Mouse (Mus musculus): ENCODE data around the gene Itgb4.

Gene Itgb4

GRCm38 (mm10) chr11:115970006-115970673 is 4.4 kb upstream of the Itgb4 start:
- no peak for DNase-seq (ENCODE audit: low spot score)

- DNase-seq (ENCODE audit: low spot score) = no peak
Observed at GRCm38 (mm10) chr11:115971016-115971415, 3.5 kb upstream of the Itgb4 start.

GRCm38 (mm10) chr11:115975083-115975420 is 543 bp downstream of the Itgb4 start:
- DNase-seq (ENCODE audit: low spot score) = no peak

DNA sequence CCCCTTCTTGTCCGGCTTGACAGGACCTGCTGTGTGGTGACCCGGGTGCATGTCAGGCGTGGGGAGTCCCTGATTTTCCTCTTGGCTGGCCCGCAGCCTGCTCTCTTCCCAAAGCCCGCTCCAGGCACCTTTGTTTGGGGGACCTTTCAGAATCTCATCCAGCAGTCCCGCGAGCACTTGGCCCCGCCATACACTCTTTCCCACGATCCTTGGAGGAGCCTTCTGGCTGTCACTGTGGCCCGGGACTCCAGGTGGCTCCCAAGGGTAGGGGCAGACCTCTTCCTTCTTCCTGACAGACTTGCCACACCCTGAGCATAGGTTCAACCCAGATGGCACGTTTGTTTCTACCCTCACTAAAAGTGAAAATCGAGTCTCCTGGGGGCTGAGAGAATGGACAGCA is 1.0 kb downstream of the Itgb4 start:
- DNase-seq (ENCODE audit: low spot score) = no peak

- no peak for DNase-seq (ENCODE audit: low spot score)
Observed at GRCm38 (mm10) chr11:115982472-115982871, 8.0 kb downstream of the Itgb4 start.

GRCm38 (mm10) chr11:115983291-115983690 is 8.8 kb downstream of the Itgb4 start:
- DNase-seq (ENCODE audit: low spot score) = no peak

DNA sequence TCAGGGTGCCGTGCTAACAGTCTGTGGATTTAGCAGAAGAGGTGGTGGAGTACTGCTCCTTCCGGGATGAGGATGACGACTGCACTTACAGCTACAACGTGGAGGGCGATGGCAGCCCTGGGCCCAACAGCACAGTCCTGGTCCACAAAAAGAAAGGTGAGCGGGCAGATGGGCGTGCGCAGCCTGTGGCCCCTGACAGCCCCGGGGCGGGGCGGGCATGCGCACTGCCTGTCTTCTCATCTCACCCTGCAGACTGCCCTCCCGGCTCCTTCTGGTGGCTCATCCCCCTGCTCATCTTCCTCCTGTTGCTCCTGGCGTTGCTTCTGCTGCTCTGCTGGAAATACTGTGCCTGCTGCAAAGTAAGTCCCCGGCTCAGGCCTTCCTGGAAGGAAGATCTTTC is 15.2 kb downstream of the Itgb4 start:
- no peak for DNase-seq (ENCODE audit: low spot score)

DNA sequence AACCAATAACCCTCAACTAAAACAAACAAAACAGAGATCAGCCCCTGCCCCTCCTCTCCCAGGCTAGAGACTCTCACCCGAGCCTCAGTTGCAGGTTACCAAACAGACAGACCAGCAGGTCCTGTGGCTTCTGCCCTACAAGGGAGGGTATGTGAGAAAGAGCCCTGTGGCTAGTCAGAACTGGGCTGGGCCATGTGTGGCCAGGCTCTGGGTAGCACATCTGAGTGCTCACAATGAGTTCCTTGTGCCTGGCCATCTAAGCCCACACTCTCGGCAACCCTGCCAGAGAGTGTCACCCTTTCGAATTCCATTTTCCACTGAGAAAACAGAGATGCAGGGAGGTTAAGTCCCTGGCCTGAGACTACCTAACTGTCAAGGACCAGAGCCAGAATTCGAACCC is 17.6 kb downstream of the Itgb4 start:
- DNase-seq (ENCODE audit: low spot score) = no peak

DNA sequence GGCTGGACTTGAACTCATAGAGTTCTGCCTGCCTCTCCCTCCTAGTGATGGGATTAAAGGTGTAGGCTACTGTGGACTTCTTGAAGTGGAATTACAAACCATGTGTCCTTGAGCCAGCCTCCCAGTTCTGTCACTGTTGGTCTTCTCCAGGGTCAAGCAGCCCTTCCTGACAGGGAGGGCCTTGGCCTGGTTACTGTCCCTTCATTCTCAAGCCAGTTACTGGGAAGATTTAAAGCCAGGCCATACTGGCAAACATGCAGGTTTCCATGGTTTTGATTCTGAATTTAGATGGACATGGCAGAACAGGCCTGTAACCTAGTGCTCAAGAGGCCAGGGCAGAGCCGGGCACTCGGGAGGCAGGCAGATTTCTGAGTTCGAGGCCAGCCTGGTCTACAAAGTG is 20.7 kb downstream of the Itgb4 start:
- DNase-seq (ENCODE audit: low spot score) = no peak

GRCm38 (mm10) chr11:115997047-115997446 is 22.5 kb downstream of the Itgb4 start:
- DNase-seq (ENCODE audit: low spot score) = no peak

- DNase-seq (ENCODE audit: low spot score) = no peak
Observed at GRCm38 (mm10) chr11:115997662-115998061, 23.2 kb downstream of the Itgb4 start.

GRCm38 (mm10) chr11:115999027-115999426 is 24.5 kb downstream of the Itgb4 start:
- no peak for DNase-seq (ENCODE audit: low spot score)

DNA sequence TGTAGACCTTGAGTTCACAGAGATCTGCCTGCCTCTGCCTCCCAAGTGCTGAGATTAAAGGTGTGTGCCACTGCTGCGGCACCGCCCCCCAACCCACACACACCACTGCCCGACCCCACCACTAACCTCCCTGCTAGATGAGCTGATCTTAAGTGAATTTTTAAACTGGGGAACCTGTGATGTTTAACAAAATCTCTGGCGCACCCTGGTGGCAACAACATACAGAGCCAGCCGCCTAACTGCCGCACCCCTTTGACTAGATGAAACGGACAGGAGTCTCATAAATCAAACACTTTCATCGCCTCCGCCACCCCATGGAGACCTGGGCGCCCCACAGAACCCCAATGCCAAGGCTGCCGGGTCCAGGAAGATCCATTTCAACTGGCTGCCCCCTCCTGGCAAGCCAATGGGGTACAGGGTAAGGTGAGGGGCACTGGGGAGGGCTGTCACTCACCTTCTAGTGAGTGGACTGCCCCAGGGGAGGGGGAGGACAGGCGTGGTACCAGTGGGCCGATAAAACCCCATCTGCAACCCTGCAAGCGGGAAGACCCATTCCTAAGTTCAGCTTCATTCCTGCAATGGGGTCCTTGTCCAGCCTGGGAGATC is 25.1 kb downstream of the Itgb4 start:
- DNase-seq (ENCODE audit: low spot score) = peak; percentile 47

DNA sequence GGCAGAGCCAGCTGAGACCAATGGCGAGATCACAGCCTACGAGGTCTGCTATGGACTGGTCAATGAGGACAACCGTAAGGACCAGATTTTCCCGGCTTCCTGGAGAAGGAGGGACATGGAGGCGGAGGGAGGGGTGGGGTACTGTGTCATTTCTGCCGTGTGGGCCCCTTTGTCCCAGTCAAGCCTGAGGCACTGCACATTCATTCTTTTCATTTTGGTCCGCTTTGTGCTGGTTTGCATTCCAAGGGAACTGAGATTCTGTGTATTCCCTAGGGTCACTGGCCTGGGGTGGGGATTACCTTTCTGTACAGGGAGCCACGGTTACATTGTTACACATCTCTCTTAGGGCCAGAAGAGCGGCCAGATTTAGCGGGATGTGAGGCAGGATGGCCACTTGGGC is 26.1 kb downstream of the Itgb4 start:
- DNase-seq (ENCODE audit: low spot score) = no peak

- DNase-seq (ENCODE audit: low spot score) = no peak
Observed at GRCm38 (mm10) chr11:116001725-116002124, 27.2 kb downstream of the Itgb4 start.

GRCm38 (mm10) chr11:116002894-116003293 is 28.4 kb downstream of the Itgb4 start:
- DNase-seq (ENCODE audit: low spot score) = no peak

DNA sequence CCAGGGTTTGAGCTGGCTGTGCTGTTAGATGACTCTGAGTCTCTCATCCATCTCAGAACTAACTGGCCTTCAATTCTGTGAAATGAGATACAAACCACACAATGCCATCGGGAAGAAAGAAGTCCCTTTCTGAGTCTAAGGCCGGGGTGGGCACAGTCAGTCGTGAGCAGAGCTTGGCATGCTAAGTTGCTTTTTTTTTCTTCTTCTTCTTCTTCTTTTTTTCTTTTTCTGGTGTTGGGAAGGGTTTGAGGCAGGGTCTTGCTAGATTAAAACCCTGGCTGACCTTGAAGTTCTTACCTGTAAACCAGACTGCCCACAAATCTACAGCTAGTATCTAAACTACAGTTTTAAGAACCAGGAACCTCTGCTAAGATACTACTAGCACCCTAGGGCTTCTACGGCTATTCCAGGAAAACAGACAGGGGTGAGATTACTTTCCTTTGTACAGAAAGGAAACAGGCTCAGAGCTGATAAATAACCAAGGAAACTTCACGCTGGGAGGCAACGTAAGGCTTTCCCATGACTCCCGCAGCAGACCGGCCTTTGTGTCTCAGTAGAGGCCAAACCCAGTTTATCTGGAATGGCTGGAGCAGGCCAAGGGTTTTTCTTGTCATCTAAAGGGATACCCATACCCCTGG is 29.8 kb downstream of the Itgb4 start:
- no peak for DNase-seq (ENCODE audit: low spot score)

DNA sequence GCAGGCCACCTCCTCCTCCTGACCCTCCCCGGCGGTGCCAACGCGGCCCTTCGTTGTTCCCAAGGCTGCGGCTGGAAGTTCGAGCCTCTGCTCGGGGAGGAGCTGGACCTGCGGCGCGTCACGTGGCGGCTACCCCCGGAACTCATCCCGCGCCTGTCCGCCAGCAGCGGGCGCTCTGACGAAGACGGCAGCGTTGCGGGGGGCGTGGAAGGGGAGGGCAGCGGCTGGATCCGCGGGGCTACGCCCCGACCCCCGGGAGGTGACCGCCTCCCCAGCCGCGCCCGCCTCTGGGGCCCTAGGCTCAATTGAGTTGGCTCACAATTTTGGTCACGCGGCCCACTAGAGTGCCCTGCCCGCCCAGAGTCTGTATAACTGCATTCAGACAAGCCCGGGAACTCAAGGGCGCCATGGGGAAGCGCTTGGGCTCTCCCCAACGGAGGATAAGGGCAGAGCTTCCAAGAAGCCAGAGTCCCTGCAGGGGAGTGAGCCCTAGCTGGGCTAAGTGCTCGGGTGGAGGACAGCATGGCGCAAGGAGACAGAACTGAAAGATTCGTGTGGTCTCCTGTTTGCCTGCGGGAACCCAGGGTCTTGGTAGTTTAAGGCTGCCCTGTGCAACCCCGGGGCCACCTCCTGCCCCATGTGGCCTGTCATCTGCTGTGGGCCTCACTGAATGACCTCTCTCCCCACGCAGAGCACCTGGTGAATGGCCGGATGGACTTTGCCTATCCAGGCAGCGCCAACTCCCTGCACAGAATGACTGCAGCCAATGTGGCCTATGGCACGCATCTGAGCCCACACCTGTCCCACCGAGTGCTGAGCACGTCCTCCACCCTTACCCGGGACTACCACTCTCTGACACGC is 30.6 kb downstream of the Itgb4 start:
- DNase-seq (ENCODE audit: low spot score) = peak; percentile 51

DNA sequence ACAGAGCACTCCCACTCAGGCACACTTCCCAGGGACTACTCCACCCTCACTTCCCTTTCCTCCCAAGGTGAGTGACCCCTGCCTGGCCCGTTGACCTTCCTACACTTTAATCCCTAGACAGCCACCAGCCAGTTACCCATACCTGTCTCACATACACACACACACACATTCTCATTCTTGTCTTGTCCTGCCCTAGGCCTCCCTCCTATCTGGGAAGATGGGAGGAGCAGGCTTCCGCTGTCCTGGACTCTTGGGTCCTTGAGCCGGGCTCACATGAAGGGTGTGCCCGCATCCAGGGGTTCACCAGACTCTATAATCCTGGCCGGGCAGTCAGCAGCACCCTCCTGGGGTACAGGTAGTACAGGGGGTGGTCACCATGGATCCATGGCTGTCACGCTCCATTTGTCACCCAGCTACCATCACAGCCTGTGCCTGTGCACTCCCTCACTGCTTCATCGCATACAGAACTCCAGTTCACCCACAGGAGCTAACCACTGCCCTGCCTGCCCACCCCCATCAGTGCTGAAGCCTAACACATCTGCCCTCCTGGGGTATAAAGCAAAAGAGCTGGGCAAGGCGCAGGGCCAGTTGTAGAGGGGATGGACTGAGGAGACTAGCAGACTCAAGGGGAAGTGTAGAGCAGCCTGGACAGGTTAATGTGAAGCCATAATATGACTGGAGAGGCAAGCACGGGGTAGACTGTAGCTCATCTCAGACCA is 31.4 kb downstream of the Itgb4 start:
- no peak for DNase-seq (ENCODE audit: low spot score)

GRCm38 (mm10) chr11:116007095-116007850 is 32.8 kb downstream of the Itgb4 start:
- no peak for DNase-seq (ENCODE audit: low spot score)

GRCm38 (mm10) chr11:116008411-116008810 is 33.9 kb downstream of the Itgb4 start:
- DNase-seq (ENCODE audit: low spot score) = no peak

Data from spleen, adult 12 weeks (tissue).